Mouse (Mus musculus) cerebellum, postnatal 25 days (tissue): ENCODE data around the gene Tgm4.

ENCODE experiments used
- DNase-seq, 2 experiments: peaks; one replicate each; pipeline ENCODE4 v3.0.0; 2021; ENCODE audit warnings: mixed read lengths in 2 of 2

The Tgm4 gene

GRCm38 (mm10) chr9:123034426-123034825 is at the start of gene Tgm4:
TSS of gene Tgm4 (plus strand) at chr9:123034726.
- no peak for DNase-seq

- no peak for DNase-seq
Observed at GRCm38 (mm10) chr9:122998406-122999192, 35.9 kb upstream of the Tgm4 start.

GRCm38 (mm10) chr9:122999193-122999586 is 35.3 kb upstream of the Tgm4 start:
- no peak for DNase-seq

GRCm38 (mm10) chr9:123004718-123005117 is 29.8 kb upstream of the Tgm4 start:
- DNase-seq = no peak

GRCm38 (mm10) chr9:123006071-123006470 is 28.5 kb upstream of the Tgm4 start:
- DNase-seq = peak in 1 of 2 experiments; percentile 15

- DNase-seq = peak; percentile 94 to 97
Observed at GRCm38 (mm10) chr9:123020995-123021631, 13.4 kb upstream of the Tgm4 start, which contains the start of gene Tmem42. TSS of gene Tmem42 (plus strand) at chr9:123021326.

GRCm38 (mm10) chr9:123021636-123022379 is 12.7 kb upstream of the Tgm4 start:
- DNase-seq = no peak

- no peak for DNase-seq
Observed at GRCm38 (mm10) chr9:123024201-123024600, 10.3 kb upstream of the Tgm4 start.

- DNase-seq = peak in 1 of 2 experiments; percentile 11
Observed at GRCm38 (mm10) chr9:123031496-123032246, 2.9 kb upstream of the Tgm4 start.

GRCm38 (mm10) chr9:123047665-123048064 is 13.1 kb downstream of the Tgm4 start:
- no peak for DNase-seq

- DNase-seq = no peak
Observed at GRCm38 (mm10) chr9:123058724-123059292, 24.3 kb downstream of the Tgm4 start.

GRCm38 (mm10) chr9:123060172-123060571 is 25.6 kb downstream of the Tgm4 start:
- DNase-seq = no peak

- DNase-seq = no peak
Observed at GRCm38 (mm10) chr9:123079149-123079548, 44.6 kb downstream of the Tgm4 start.

GRCm38 (mm10) chr9:123080355-123080754 is 45.8 kb downstream of the Tgm4 start:
- DNase-seq = no peak

GRCm38 (mm10) chr9:123080796-123081195 is 46.3 kb downstream of the Tgm4 start:
- no peak for DNase-seq

GRCm38 (mm10) chr9:123085373-123085772 is 50.8 kb downstream of the Tgm4 start:
- DNase-seq = no peak

- no peak for DNase-seq
Observed at GRCm38 (mm10) chr9:123087558-123087957, 53.0 kb downstream of the Tgm4 start.

GRCm38 (mm10) chr9:123090844-123091243 is 56.3 kb downstream of the Tgm4 start:
- DNase-seq = no peak

GRCm38 (mm10) chr9:123099631-123100455 is 65.3 kb downstream of the Tgm4 start:
- DNase-seq = no peak

- no peak for DNase-seq
Observed at GRCm38 (mm10) chr9:123103425-123103824, 68.9 kb downstream of the Tgm4 start.

GRCm38 (mm10) chr9:123104362-123104761 is 69.8 kb downstream of the Tgm4 start:
- no peak for DNase-seq
